Mouse (Mus musculus) cortical plate, adult 2 months (tissue): Measurements from ENCODE around the gene Surf6.

Experiments used
- CTCF ChIP-seq: fragments of 200-500 bp; IDR thresholded peaks from 2 replicates; pipeline ENCODE4 v1.5.1; 2011; ENCODE audit warnings: mild to moderate bottlenecking, control low read depth, low read length; ENCODE audit not compliant: insufficient read depth; ENCODE audit errors: extremely low read depth
- POLR2A ChIP-seq: fragments of 200-500 bp; IDR thresholded peaks from 2 replicates; pipeline ENCODE4 v1.6.1; 2011; ENCODE audit warnings: mild to moderate bottlenecking, low read length, control low read depth; ENCODE audit not compliant: insufficient read depth; ENCODE audit errors: extremely low read depth

GRCm38 (mm10) chr2:26933304-26934055 lies 30.8 kb upstream of the Surf6 start, which contains the start of the genes Surf4 and Stkld1:
- TF ChIP-seq CTCF (no peak), POLR2A (peak; percentile 50; the same call in 1 of the 2 replicates)
